Mouse (Mus musculus) left cerebral cortex, postnatal 14 days (tissue): ENCODE measurements around the gene Ptpro. TPM values are rescaled to one million over a fixed set of nuclear protein-coding genes. Genes with fewer than 3 reads are reported as not detected.

Experiments
- DNase-seq, 2 experiments: peaks; one replicate each; pipeline ENCODE4 v3.0.0; 2021 to 2022; ENCODE audit warnings: low spot score in 2 of 2, mixed read lengths in 1 of 2
- intact Hi-C: fragments of 180-260 bp; cut with DNase I; formaldehyde crosslinking; loops from one replicate; pipeline ENCODE4 v1.15.1; 2025
- long read RNA-seq, 2 experiments: library from polyadenylated mRNA; stranded (forward); transcript quantifications; one replicate each; pipeline ENCODE4 v2.0.0; 2021
- total RNA-seq, 2 experiments: library from RNA; stranded (reverse); gene quantifications; 2 replicates each; pipeline ENCODE4 v1.2.3; 2021

Gene Ptpro
- 10 to 100 TPM; 46.8 to 51.6 TPM for total RNA-seq
- long read RNA-seq, experiment 1, full-length matches to known transcripts: 7 of 12 reads
- long read RNA-seq, experiment 1, partial matches to known transcripts: 4 of 12 reads
- long read RNA-seq, experiment 1, other reads (novel, unspliced or antisense): 1 of 12 reads
- long read RNA-seq, experiment 2, full-length matches to known transcripts: 11 of 18 reads
- long read RNA-seq, experiment 2, partial matches to known transcripts: 6 of 18 reads
- long read RNA-seq, experiment 2, other reads (novel, unspliced or antisense): 1 of 18 reads

- peak; percentile 66 to 67 for DNase-seq
- intact Hi-C loops: loop anchor here (5.0 to 10.0 kb wide), 2 partner anchors 112 to 160 kb away; no protein-coding TSS in a partner anchor
These were observed at the start of gene Ptpro for GRCm38 (mm10) chr6:137252194-137252886. Gene Ptpro, plus strand, starts transcription at chr6:137252319.

DNA sequence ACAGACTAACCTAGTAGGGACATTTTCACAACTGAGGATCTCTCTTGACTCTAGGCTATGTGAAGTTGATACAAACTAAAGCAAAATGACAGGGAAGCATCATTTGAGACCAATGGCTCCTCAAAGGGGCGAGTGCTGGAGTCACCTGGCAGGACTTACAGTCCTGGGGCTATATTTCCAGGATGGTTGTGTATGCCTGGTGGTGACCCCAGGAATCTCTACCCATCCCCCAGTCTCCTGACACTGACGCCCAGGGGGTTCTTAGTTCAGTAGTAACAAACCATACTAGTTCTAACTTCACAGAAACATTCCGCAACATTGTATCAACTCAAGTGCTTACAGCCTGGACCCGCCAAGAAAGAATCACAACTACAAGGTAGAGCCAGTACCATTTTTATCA, 49.5 kb upstream of the Ptpro start:
- intact Hi-C loops: no loop called here
- DNase-seq: no peak

DNA sequence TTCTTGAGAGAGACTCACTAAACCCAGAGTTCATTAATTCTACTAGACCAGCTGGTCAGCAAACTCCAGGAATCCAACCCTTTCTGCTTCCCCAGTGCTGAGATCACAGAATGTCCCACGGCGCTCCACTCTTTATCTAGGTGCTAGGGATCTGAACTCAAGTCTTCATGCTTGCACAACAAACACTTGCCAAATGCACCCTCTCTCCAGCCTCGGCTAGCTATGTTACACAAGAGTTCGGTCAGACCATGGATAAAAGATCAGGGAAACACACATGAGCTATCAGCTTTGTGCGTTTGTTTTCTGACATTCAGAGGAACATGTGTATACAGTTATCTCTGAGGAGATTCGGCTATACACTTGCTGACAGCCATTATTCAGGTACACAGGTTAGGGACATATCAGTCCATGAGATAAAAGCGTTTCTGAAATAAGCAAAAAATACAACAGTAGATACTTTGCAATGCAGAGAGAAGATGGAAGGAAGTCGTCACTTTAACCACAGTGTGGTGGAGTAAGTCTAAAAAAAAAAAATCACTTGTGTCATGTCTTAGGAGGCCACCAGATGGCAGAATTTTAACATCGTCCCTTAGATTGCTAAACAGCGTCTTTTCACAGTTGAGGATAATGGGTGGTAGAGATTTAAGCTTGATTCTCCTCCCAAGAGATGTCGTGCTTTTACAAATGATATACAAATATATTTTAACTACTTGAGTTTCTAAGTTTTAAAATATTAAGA, 46.3 kb upstream of the Ptpro start:
- intact Hi-C loops: loop anchor here (5.0 kb wide), 2 partner anchors 191 to 516 kb away; no protein-coding TSS in a partner anchor
- DNase-seq: peak; percentile 57 to 67

DNA sequence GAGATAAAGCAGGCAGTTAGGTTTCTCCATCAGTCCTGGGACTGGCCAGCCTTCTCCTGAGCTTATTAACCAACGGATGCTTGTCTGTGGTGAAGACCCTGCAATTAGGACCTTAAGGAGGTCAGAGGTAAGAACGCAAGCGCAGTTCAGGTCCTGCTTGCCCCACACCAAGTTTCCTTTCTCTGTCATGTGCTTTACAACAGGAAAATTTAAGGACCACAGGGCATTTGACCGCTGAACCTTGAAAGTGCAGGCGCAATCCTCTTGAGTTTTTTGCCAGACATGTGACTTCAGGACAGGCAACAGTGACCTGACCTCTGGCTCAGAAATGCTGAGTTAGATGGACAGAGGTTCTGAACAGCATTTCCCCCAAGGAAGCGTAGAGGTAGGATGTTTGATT, 45.0 kb upstream of the Ptpro start:
- DNase-seq: no peak

DNA sequence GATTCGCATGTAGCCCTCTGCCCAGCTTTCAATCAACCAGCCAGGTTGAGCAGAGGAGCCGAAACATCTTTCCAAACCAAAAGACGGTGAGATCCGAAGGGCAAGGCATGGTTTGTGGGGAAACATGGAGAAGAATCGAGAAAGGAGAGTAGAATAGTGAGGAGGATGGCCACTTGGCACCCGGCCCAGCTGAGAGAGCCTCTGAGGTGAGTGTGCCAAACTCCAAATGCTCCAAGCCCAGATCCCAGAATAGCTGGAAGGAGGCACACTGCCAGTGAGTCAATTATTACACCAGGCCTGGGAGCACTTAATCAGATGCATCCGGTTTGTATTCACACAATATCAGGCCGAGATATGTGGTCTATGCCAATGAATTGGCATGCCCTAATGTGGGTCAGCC, 42.1 kb upstream of the Ptpro start:
- intact Hi-C loops: loop anchor here (5.0 kb wide), 2 partner anchors 187 to 512 kb away; no protein-coding TSS in a partner anchor
- DNase-seq: peak; percentile 48 to 50

More for the DNA sequence above, 45.0 kb upstream of the Ptpro start:
- intact Hi-C loops: loop anchor here (5.0 kb wide), 2 partner anchors 190 to 515 kb away; no protein-coding TSS in a partner anchor

GRCm38 (mm10) chr6:137210991-137211390, 41.1 kb upstream of the Ptpro start:
- no peak for DNase-seq
- intact Hi-C loops: no loop called here

DNA sequence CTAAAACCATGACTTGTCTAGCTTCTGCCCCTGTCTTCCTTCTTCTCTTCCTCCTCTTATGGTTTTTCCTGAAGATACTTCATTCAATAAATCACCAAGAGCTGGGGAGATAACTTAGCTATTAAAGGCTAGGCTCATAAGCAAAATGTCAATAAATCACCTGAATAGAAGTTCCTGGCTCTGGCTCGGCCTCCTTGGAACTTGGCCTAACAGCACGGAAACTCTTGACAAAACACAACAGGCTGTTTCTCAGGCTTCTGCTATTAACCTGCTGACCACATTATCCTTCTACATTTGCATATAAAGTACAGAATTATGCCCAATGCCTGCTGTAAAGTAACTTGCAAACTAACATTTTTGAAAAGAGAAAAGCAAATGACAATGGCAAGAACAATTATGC, 40.7 kb upstream of the Ptpro start:
- no peak for DNase-seq
- intact Hi-C loops: no loop called here

DNA sequence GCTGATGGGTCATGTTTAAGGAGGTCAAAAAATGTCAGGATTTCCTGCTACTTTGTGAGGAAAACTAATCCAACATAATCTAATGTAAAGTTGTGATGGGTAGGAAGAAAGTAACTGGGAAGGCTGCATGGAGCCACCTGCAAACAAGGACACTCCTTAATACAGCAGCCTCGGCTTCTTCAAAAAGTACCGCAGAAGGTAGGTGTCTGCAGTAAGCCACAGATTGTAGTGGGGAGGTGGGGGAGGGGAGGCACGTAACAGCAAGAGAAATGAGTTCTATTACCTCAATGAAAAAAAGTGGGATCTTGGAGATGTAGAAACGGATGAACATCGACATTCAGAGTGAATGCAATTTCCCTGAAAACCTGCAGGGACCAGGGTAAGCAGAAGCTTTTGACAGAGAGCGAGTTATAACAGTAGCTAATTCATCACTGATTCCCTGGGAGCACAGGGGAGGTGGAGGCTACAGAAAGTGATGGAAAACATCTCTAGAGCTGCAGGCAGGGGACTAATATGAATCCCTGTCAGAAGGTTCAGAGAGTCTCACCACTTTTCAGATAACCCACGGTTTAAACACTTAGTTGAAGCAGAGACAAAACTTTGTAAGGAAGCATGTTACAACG, 34.2 kb upstream of the Ptpro start:
- no peak for DNase-seq
- intact Hi-C loops: no loop called here

DNA sequence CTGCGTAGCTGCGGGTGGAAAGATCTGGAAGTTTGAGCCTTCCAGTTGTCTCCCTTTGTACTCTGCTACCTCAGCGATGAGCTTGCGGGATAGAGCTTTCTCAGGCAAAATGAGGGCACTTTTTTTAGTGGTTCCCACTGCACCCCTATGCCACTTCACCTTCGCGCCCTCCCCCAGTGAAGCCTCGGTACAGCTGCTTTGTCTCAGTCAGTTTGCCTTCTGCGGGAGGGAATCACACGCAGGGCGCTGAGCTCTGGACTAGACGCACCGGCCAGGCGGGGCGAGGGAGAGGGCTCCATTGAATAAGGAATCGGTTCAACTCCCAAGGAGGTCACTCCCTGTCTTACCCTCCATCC, 746 bp downstream of the Ptpro start:
- peak in 1 of 2 experiments; percentile 28 for DNase-seq
- intact Hi-C loops: loop anchor here (5.0 to 10.0 kb wide), 2 partner anchors 112 to 159 kb away; no protein-coding TSS in a partner anchor

- DNase-seq: no peak
- intact Hi-C loops: loop anchor here (5.0 to 10.0 kb wide), 2 partner anchors 111 to 159 kb away; no protein-coding TSS in a partner anchor
These were observed 1.3 kb downstream of the Ptpro start for GRCm38 (mm10) chr6:137253415-137253814.

DNA sequence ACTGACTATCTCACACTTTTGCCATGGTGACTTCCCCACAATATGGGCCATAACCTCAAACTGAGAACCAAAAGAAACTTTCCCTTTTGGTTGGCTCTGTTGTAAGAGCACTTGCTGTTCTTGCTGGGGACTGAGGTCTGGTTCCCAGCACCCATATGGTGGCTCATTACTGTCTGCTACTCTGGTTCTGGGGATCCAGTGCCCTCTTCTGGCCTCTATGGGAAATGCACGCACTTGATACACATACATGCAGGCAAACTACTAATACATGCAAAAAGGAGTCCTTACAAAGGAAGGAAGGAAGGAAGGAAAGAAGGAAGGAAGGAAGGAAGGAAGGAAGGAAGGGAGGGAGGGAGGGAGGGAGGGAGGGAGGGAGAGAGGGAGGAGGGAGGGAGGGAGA, 8.9 kb downstream of the Ptpro start:
- intact Hi-C loops: no loop called here
- no peak for DNase-seq

- DNase-seq: no peak
- intact Hi-C loops: no loop called here
These were observed 10.0 kb downstream of the Ptpro start for GRCm38 (mm10) chr6:137262087-137262486.

DNA sequence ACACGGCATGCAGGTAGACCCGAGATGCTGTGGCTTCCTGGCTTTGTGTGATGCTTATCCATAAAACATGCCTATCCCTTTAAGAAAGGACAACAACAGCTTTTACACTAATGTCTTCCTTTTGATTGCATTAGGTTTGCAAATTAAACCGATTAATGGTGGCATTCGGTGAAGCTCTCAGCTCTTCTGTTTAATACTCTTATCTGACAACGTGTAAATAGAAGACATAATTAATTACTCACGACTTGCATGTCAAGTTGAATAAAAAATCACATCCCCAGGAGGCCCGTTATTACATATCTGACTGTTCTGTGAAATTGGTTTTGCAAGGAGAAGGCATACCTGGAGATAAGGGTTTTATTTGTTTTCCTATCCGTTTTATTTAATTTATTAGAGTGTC, 15.9 kb downstream of the Ptpro start:
- DNase-seq: no peak
- intact Hi-C loops: no loop called here

DNA sequence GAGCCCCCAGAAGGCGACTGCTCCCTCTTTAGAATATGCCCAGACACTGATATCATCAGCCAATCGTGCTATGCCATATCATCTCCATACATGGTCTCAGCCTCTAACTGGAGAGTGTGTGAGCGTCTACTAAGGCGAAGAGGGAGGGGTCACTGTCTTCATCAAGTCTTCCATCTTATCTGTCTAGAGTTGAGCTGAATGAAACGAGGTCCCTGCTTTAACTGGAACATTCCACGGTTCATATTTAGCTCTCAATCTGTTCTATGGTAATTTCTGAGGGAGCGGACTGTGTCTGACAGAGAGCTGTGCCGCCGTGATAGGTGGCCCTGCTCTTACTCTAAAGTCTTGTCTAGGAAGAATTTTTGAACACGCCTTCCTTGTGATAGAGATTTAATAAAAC, 16.5 kb downstream of the Ptpro start:
- intact Hi-C loops: no loop called here
- DNase-seq: peak; percentile 30 to 76

DNA sequence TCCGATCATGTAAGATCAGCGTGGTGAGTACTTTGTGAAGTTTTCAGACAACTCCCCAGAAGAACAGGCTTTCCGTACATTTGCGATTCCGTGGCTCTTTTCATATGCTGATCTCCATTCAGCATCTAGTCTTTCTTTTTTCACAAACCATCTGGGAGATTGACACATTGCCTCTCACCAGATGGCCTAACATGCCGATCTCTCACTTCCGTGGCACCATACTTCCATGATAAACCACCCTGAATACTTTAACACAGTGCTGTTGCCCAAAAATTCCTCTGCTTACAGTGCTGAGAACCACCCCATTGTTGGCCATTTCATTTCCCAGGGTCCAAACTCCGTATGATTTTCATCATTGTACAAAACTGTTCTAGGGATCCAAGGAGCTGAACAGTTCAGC, 20.4 kb downstream of the Ptpro start:
- DNase-seq: no peak
- intact Hi-C loops: no loop called here

GRCm38 (mm10) chr6:137277587-137277994, 25.5 kb downstream of the Ptpro start:
- no peak for DNase-seq
- intact Hi-C loops: no loop called here

DNA sequence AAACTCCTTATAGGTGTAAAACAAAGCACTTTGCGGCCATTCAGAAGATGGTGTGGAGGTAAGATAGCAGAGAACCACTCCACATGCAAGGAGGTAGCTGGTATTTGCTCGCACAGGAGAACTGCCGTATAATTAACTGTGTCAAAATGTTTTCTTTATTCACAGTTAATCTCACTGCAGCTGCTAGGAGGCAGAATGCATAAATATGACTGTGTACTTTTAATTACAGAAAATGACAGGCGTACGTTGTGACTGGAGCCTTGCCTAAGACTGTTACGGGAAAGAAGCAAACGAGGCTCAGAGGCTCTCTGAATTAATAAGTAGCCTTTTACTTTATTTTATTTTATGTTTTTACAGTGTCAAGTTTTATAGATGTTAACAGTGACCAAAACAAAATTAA, 27.5 kb downstream of the Ptpro start:
- DNase-seq: no peak
- intact Hi-C loops: no loop called here

GRCm38 (mm10) chr6:137281541-137282049, 29.5 kb downstream of the Ptpro start:
- intact Hi-C loops: no loop called here
- DNase-seq: no peak

GRCm38 (mm10) chr6:137282050-137282449, 29.9 kb downstream of the Ptpro start:
- DNase-seq: no peak

More at GRCm38 (mm10) chr6:137282050-137282449, 29.9 kb downstream of the Ptpro start:
- intact Hi-C loops: no loop called here
